Mouse (Mus musculus) forebrain, embryonic 11.5 days (tissue): ENCODE measurements at regions not wholly inside any gene's neighbourhood (a gene's known extent, or its start where the extent isn't known, plus 50 kb on each side); places are given as distances from the start of the nearest gene placed in this dataset.
A peak's percentile ranks its signal among the peaks of the same experiment; 100 is the strongest.

ENCODE experiments used
- ATAC-seq: fragments of 200-750 bp; cut with Nextera tagmentation; replicated peaks from 2 replicates; pipeline ENCODE4 v1.8.0; 2017; ENCODE audit warnings: moderate TSS enrichment; ENCODE audit not compliant: low FRiP score
- DNase-seq: peaks from one replicate; pipeline ENCODE4 v3.0.0-alpha.2; 2017; ENCODE audit warnings: low spot score
- H3K27ac ChIP-seq: fragments of 300-500 bp; sonication (generic); 2 replicates; pipeline ENCODE4 v1.5.1; 2014; ENCODE audit warnings: low read depth, low read length
- H3K27me3 ChIP-seq: fragments of 300-500 bp; sonication (generic); 2 replicates; pipeline ENCODE4 v1.6.1; 2014; ENCODE audit warnings: mild to moderate bottlenecking, low read length, mixed read lengths; ENCODE audit not compliant: control insufficient read depth, insufficient read depth
- H3K36me3 ChIP-seq: fragments of 300-500 bp; sonication (generic); 2 replicates; pipeline ENCODE4 v1.6.1; 2014; ENCODE audit warnings: mild to moderate bottlenecking, low read length, moderate library complexity, mixed read lengths; ENCODE audit not compliant: control insufficient read depth, insufficient read depth
- H3K4me1 ChIP-seq: fragments of 300-500 bp; sonication (generic); replicated peaks from 2 replicates; pipeline ENCODE4 v1.6.1; 2014; ENCODE audit warnings: low read length, mixed read lengths; ENCODE audit not compliant: control insufficient read depth, insufficient read depth
- H3K4me2 ChIP-seq: fragments of 300-500 bp; sonication (generic); 2 replicates; pipeline ENCODE4 v1.6.1; 2014; ENCODE audit warnings: low read depth, mild to moderate bottlenecking, low read length, moderate library complexity, mixed read lengths; ENCODE audit not compliant: severe bottlenecking
- H3K4me3 ChIP-seq: fragments of 300-500 bp; sonication (generic); 2 replicates; pipeline ENCODE4 v1.5.1; 2014; ENCODE audit warnings: low read depth, low read length
- H3K9ac ChIP-seq: fragments of 300-500 bp; sonication (generic); 2 replicates; pipeline ENCODE4 v1.6.1; 2014; ENCODE audit warnings: low read length
- H3K9me3 ChIP-seq: fragments of 300-500 bp; sonication (generic); 2 replicates; pipeline ENCODE4 v1.6.1; 2016; ENCODE audit warnings: low read length, mixed read lengths; ENCODE audit not compliant: control insufficient read depth
- WGBS: fragments of 180-500 bp; shearing (Covaris S2); extraction: QIAGEN DNeasy Blood & Tissue Kit; methylation state at CpG from one replicate; pipeline ENCODE4 v1.1.7; 2014; 5-methylcytosine and 5-hydroxymethylcytosine counted together

GRCm38 (mm10) chr11:111577883-111578282 lies 511.9 kb downstream of the Kcnj2 start:
- Histone ChIP-seq H3K9ac (no peak overlapping the region), H3K36me3 (no peaks in the 10 kb centered on the region), H3K27me3 (no peaks in the 10 kb centered on the region), H3K9me3 (no peaks in the 10 kb centered on the region), H3K4me1 (no peaks in the 10 kb centered on the region; the same call in 1 of the 2 replicates), H3K4me2 (no peak overlapping the region), H3K4me3 (no peak overlapping the region), H3K27ac (no peak overlapping the region)
- WGBS, result 3% methylated on average over 1 of the region's 1 CpGs
- DNase-seq (peak; percentile 55), ATAC-seq (peak; percentile 63)

GRCm38 (mm10) chr11:111582980-111583379 lies 517.0 kb downstream of the Kcnj2 start:
- DNase-seq, result no peak

GRCm38 (mm10) chr11:111583606-111584005 lies 517.6 kb downstream of the Kcnj2 start:
- Histone ChIP-seq H3K27me3 (no peaks in the 10 kb centered on the region), H3K27ac (no peak overlapping the region), H3K4me3 (no peak overlapping the region), H3K4me1 (no peaks in the 10 kb centered on the region), H3K4me2 (no peak overlapping the region), H3K9ac (no peak overlapping the region), H3K36me3 (no peaks in the 10 kb centered on the region), H3K9me3 (no peaks in the 10 kb centered on the region)
- no peak for ATAC-seq
- WGBS, result 85% methylated on average over 13 of the region's 13 CpGs
- DNase-seq, result no peak

More at GRCm38 (mm10) chr11:111582980-111583379, 517.0 kb downstream of the Kcnj2 start:
- Histone ChIP-seq H3K36me3 (no peaks in the 10 kb centered on the region), H3K9ac (no peak overlapping the region), H3K4me3 (no peak overlapping the region), H3K4me1 (no peaks in the 10 kb centered on the region; the same call in 1 of the 2 replicates), H3K9me3 (no peaks in the 10 kb centered on the region), H3K27ac (no peak overlapping the region), H3K27me3 (no peaks in the 10 kb centered on the region), H3K4me2 (no peak overlapping the region)
- 86% methylated on average over 4 of the region's 4 CpGs for WGBS
- ATAC-seq, result no peak

- H3K9me3 ChIP-seq, result no peaks in the 10 kb centered on the region
- ATAC-seq (no peak), DNase-seq (no peak)
- H3K4me2 ChIP-seq, result no peak overlapping the region
- no peak overlapping the region for H3K9ac ChIP-seq
- H3K27me3 ChIP-seq, result no peaks in the 10 kb centered on the region
- no peak overlapping the region for H3K4me3 ChIP-seq
- no peaks in the 10 kb centered on the region for H3K36me3 ChIP-seq
- no peak overlapping the region for H3K27ac ChIP-seq
- no peaks in the 10 kb centered on the region for H3K4me1 ChIP-seq
Observed at GRCm38 (mm10) chr11:111599456-111599855, 533.5 kb downstream of the Kcnj2 start.

GRCm38 (mm10) chr11:111605146-111605545 lies 539.2 kb downstream of the Kcnj2 start:
- Histone ChIP-seq H3K4me1 (no peaks in the 10 kb centered on the region), H3K36me3 (no peaks in the 10 kb centered on the region), H3K4me2 (no peak overlapping the region), H3K27me3 (no peaks in the 10 kb centered on the region), H3K27ac (no peak overlapping the region), H3K4me3 (no peak overlapping the region), H3K9me3 (no peaks in the 10 kb centered on the region), H3K9ac (no peak overlapping the region)
- 84% methylated on average over 11 of the region's 11 CpGs for WGBS
- ATAC-seq (no peak), DNase-seq (no peak)

- DNase-seq (no peak), ATAC-seq (no peak)
- H3K36me3 ChIP-seq, result no peaks in the 10 kb centered on the region
- no peak overlapping the region for H3K4me2 ChIP-seq
- 66% methylated on average over 5 of the region's 5 CpGs for WGBS
- no peaks in the 10 kb centered on the region for H3K9me3 ChIP-seq
- H3K9ac ChIP-seq, result no peak overlapping the region
- no peak overlapping the region for H3K27ac ChIP-seq
- no peaks in the 10 kb centered on the region for H3K27me3 ChIP-seq
- H3K4me3 ChIP-seq, result no peak overlapping the region
- H3K4me1 ChIP-seq, result no peaks in the 10 kb centered on the region
Observed at GRCm38 (mm10) chr11:111610522-111611015, 544.6 kb downstream of the Kcnj2 start.

GRCm38 (mm10) chr11:111643603-111644002 lies 577.6 kb downstream of the Kcnj2 start:
- DNase-seq (no peak), ATAC-seq (no peak)
- no peak overlapping the region for H3K4me2 ChIP-seq
- no peaks in the 10 kb centered on the region for H3K9me3 ChIP-seq
- no peak overlapping the region for H3K4me3 ChIP-seq
- no peak overlapping the region for H3K9ac ChIP-seq
- no peak overlapping the region for H3K27ac ChIP-seq
- no peaks in the 10 kb centered on the region for H3K4me1 ChIP-seq
- H3K27me3 ChIP-seq, result no peaks in the 10 kb centered on the region
- H3K36me3 ChIP-seq, result no peaks in the 10 kb centered on the region
- WGBS, result 88% methylated on average over 7 of the region's 7 CpGs

GRCm38 (mm10) chr11:111652882-111653281 lies 586.9 kb downstream of the Kcnj2 start:
- no peak overlapping the region for H3K27ac ChIP-seq
- peak; percentile 44; the same call in 1 of the 2 replicates for ATAC-seq
- no peaks in the 10 kb centered on the region for H3K4me1 ChIP-seq
- H3K4me3 ChIP-seq, result no peak overlapping the region
- no peaks in the 10 kb centered on the region for H3K27me3 ChIP-seq
- no peak overlapping the region for H3K9ac ChIP-seq
- H3K4me2 ChIP-seq, result no peak overlapping the region
- no peaks in the 10 kb centered on the region for H3K9me3 ChIP-seq
- peak; percentile 53 for DNase-seq
- WGBS, result 35% methylated on average over 3 of the region's 3 CpGs
- no peaks in the 10 kb centered on the region for H3K36me3 ChIP-seq

- Histone ChIP-seq H3K9me3 (no peaks in the 10 kb centered on the region), H3K4me2 (no peak overlapping the region), H3K36me3 (no peaks in the 10 kb centered on the region), H3K27me3 (no peaks in the 10 kb centered on the region), H3K9ac (no peak overlapping the region), H3K4me1 (0 out of 2 replicates have a peak, but pooled peaks cover 3% of the 10 kb centered on the region), H3K27ac (no peak overlapping the region), H3K4me3 (no peak overlapping the region)
- WGBS, result 94% methylated on average over 9 of the region's 9 CpGs
- DNase-seq (no peak), ATAC-seq (no peak)
Observed at GRCm38 (mm10) chr11:111657778-111658177, 591.8 kb downstream of the Kcnj2 start.
